Mouse (Mus musculus) midbrain, embryonic 16.5 days (tissue): ENCODE measurements at regions not wholly inside any gene's neighbourhood (a gene's known extent, or its start where the extent isn't known, plus 50 kb on each side); places are given as distances from the start of the nearest gene placed in this dataset.

Experiments
- ATAC-seq: fragments of 200-750 bp; cut with Nextera tagmentation; 2 replicates; pipeline ENCODE4 v1.8.0; 2017; ENCODE audit warnings: moderate TSS enrichment
- H3K27ac ChIP-seq: fragments of 300-500 bp; sonication (generic); 2 replicates; pipeline ENCODE4 v1.5.1; 2014; ENCODE audit warnings: mild to moderate bottlenecking, low read length, mixed read lengths
- H3K27me3 ChIP-seq: fragments of 300-500 bp; sonication (generic); 2 replicates; pipeline ENCODE4 v1.6.1; 2014; ENCODE audit warnings: low read depth, low read length, mixed read lengths; ENCODE audit not compliant: control insufficient read depth, insufficient read depth
- H3K36me3 ChIP-seq: fragments of 300-500 bp; sonication (generic); 2 replicates; pipeline ENCODE4 v1.6.1; 2014; ENCODE audit warnings: mild to moderate bottlenecking, low read length, moderate library complexity, mixed read lengths; ENCODE audit not compliant: control insufficient read depth, insufficient read depth
- H3K4me1 ChIP-seq: fragments of 300-500 bp; sonication (generic); 2 replicates; pipeline ENCODE4 v1.6.1; 2014; ENCODE audit warnings: mild to moderate bottlenecking, low read length, mixed read lengths; ENCODE audit not compliant: control insufficient read depth, insufficient read depth
- H3K4me2 ChIP-seq: fragments of 300-500 bp; sonication (generic); 2 replicates; pipeline ENCODE4 v1.6.1; 2014; ENCODE audit warnings: mild to moderate bottlenecking, low read length, mixed read lengths
- H3K4me3 ChIP-seq: fragments of 300-500 bp; sonication (generic); 2 replicates; pipeline ENCODE4 v1.5.1; 2014; ENCODE audit warnings: low read depth, mild to moderate bottlenecking, low read length, moderate library complexity, mixed read lengths
- H3K9ac ChIP-seq: fragments of 300-500 bp; sonication (generic); 2 replicates; pipeline ENCODE4 v1.6.1; 2014; ENCODE audit warnings: low read depth, low read length, mixed read lengths
- H3K9me3 ChIP-seq: fragments of 300-500 bp; sonication (generic); replicated peaks from 2 replicates; pipeline ENCODE4 v1.6.1; 2014; ENCODE audit warnings: mild to moderate bottlenecking, low read length, mixed read lengths; ENCODE audit not compliant: control insufficient read depth, poor library complexity, severe bottlenecking
- WGBS: fragments of 180-500 bp; shearing (Covaris S2); extraction: QIAGEN DNeasy Blood & Tissue Kit; methylation state at CpG from one replicate; pipeline ENCODE4 v1.1.7; 2014; 5-methylcytosine and 5-hydroxymethylcytosine counted together

DNA sequence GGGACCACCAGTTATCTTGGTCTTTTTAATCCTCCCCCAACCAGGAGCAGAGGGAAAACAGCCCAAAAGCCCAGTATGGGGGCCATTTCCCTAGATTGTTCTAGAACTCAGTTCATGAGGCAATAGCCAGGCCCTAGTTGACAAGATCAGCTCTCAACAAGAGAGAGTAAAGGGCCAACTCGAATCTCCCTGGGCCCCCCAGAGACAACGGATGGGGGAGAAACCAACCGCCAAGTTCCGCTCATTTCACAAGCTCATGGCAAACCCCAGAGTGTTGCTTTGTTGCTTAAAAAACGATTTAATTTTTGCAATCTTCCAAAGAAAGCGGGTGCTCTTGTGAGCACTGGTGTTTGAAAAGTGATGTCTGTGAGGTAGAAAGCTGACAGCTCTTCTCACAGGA, 108.5 kb upstream of the Irf2bp2 start:
- Histone ChIP-seq H3K9ac (no peak overlapping the region), H3K27me3 (no peaks in the 10 kb centered on the region), H3K4me2 (no peak overlapping the region), H3K4me3 (no peak overlapping the region), H3K27ac (no peak overlapping the region), H3K4me1 (peaks cover 12% of the 10 kb centered on the region), H3K9me3 (no peaks in the 10 kb centered on the region), H3K36me3 (no peaks in the 10 kb centered on the region)
- ATAC-seq: no peak
- 86% methylated on average over 6 of the region's 6 CpGs for WGBS

DNA sequence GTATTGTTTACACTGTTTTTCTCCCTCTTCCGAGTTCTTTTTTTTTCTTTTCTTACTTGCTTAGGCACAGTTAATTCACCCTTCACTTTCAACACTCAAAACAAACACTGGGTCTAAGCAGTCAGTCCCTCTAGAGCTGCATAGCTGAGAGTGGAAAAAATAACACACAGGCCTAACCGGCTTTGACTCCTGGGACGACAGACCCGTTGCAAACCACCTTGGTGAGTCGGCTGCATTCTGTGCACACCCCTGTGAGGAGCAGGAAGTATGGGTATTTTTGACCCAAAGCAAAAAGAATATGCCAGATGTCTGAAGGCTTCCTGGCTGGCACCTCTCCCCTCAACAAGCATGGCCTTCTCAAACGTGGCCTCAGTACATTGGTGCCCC, 105.6 kb upstream of the Irf2bp2 start:
- H3K9me3 ChIP-seq: no peaks in the 10 kb centered on the region
- peak overlapping the region; percentile 53; the same call in 1 of the 2 replicates for H3K27ac ChIP-seq
- H3K36me3 ChIP-seq: no peaks in the 10 kb centered on the region
- no peak overlapping the region for H3K4me2 ChIP-seq
- WGBS: 4% methylated on average over 6 of the region's 6 CpGs
- H3K27me3 ChIP-seq: no peaks in the 10 kb centered on the region
- H3K4me3 ChIP-seq: no peak overlapping the region
- ATAC-seq: no peak
- peaks cover 12% of the 10 kb centered on the region for H3K4me1 ChIP-seq
- H3K9ac ChIP-seq: no peak overlapping the region

DNA sequence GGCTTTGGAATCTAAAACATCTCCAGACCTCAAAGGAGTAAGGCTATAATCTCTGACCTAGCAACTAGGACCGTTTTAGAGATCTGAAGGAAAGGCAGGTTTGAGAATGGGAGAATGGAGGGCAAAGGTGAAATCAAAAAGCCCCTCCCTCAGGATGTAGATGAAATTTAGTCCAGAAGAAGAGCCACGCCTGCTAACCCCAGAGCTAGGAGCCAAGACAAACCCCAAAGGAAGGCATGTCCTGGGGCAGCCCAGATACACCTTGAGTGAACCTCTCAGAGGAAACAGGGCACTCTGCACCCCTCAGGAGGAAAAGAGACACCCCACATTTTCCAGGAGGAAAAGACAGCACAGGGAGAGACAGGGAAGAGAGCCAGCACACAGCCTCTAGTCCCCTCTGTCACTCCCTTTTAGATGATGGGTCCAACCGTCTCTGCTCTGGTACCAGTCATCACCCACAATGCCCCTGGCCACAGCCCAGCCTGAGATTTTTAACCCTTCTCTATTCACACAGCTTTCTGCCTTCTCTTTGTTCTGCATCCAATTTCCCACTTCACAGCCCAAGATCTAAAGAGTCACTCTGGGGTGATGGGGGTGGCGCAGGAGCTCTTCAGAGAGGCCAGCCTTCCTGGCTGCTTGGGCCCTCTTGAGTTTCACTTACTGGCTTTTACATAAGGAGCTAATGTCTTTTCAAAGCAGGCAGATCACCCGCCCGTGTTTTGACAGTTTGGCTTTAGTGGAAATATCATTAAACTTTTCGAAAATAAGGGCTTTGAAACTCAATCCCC, 105.0 kb upstream of the Irf2bp2 start:
- Histone ChIP-seq H3K4me1 (peaks cover 12% of the 10 kb centered on the region), H3K4me2 (0 out of 2 replicates have a peak overlapping the region, but pooled peaks have one; percentile 0), H3K27ac (peak overlapping the region; percentile 53), H3K9me3 (no peaks in the 10 kb centered on the region), H3K9ac (0 out of 2 replicates have a peak overlapping the region, but pooled peaks have one; percentile 33), H3K27me3 (no peaks in the 10 kb centered on the region), H3K4me3 (no peak overlapping the region), H3K36me3 (no peaks in the 10 kb centered on the region)
- peak; percentile 70 for ATAC-seq
- WGBS: 15% methylated on average over 7 of the region's 7 CpGs

DNA sequence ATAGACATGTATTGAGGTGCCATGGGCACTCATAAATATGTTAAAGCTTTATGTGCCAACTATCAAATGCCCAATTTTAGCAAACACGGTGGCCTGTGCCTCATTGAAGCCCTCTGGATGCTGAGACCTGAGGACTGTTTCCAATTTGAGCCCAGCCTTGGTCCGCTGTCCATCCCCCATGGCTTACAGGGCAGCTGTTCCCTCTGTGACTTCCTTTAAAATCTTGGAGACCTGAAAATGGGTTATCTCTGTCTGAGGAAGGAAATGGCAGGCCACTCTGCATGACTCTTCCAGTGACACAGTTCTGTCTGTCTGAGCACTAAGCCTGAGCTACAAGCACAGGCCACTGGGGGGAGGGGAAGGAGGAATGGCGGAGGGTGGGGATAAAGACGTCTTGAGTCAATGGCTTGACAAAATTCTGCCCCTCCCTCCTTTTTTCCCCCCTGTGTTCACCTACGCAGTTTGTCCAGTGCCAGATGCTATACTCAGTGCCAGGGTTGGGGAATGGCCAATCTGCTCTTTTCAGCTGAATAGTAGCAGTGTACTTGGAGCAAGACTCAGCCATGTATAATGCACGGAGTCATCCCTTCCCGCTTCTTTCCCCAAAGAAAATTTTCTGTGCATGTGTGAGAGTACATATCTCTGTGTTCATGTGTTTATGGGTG, 102.7 kb upstream of the Irf2bp2 start:
- Histone ChIP-seq H3K4me1 (peaks cover 12% of the 10 kb centered on the region), H3K36me3 (no peaks in the 10 kb centered on the region), H3K4me2 (no peak overlapping the region), H3K27me3 (no peaks in the 10 kb centered on the region), H3K9ac (no peak overlapping the region), H3K4me3 (no peak overlapping the region), H3K27ac (no peak overlapping the region), H3K9me3 (no peaks in the 10 kb centered on the region)
- no peak for ATAC-seq
- 70% methylated on average over 7 of the region's 7 CpGs for WGBS

DNA sequence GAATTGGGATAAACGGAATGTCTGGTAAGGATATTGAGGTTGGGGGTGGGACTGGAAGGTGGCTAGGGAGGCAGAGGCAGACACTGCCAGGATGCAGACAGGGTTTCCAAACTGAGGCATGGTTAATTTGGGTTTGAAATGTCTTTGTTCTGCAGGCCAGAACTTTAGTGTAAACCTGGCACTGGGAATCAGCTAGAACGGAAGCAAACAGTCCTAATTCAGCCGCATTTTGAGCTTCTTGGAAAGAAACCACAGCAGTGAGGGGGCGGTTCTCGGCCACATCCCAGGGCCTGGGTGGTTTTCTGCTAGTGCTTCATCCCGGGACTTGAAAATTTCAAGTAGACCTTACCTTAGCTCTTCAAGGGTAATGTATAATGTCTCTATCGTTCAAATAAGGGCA, 100.6 kb upstream of the Irf2bp2 start:
- Histone ChIP-seq H3K4me1 (peaks cover 10% of the 10 kb centered on the region), H3K9me3 (no peaks in the 10 kb centered on the region), H3K36me3 (no peaks in the 10 kb centered on the region), H3K27ac (no peak overlapping the region), H3K9ac (no peak overlapping the region), H3K4me3 (no peak overlapping the region), H3K4me2 (no peak overlapping the region), H3K27me3 (no peaks in the 10 kb centered on the region)
- ATAC-seq: no peak
- 77% methylated on average over 7 of the region's 7 CpGs for WGBS

DNA sequence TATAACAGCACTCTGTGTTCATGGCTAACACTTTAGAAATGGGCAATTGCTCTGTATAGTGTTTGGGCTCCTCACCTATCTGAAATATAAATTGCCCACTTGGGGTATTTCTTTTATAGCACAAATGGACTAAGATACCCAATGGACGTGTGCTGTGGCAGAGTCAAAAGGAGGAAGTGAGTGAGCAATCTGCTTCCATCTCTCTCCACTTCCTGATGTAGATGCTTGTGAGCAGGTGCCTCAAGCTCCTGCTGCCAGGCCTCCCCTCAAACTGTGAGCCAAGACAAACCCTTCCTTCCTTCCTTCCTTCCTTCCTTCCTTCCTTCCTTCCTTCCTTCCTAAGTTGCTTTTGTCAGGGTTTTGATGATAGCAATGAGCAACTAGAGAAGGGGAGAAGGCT, 99.9 kb upstream of the Irf2bp2 start:
- no peak overlapping the region for H3K4me2 ChIP-seq
- peaks cover 4% of the 10 kb centered on the region; the same call in 1 of the 2 replicates for H3K4me1 ChIP-seq
- H3K27ac ChIP-seq: no peak overlapping the region
- no peak for ATAC-seq
- WGBS: 91% methylated on average over 1 of the region's 1 CpGs
- H3K36me3 ChIP-seq: no peaks in the 10 kb centered on the region
- no peaks in the 10 kb centered on the region for H3K27me3 ChIP-seq
- no peak overlapping the region for H3K9ac ChIP-seq
- no peak overlapping the region for H3K4me3 ChIP-seq
- no peaks in the 10 kb centered on the region for H3K9me3 ChIP-seq

DNA sequence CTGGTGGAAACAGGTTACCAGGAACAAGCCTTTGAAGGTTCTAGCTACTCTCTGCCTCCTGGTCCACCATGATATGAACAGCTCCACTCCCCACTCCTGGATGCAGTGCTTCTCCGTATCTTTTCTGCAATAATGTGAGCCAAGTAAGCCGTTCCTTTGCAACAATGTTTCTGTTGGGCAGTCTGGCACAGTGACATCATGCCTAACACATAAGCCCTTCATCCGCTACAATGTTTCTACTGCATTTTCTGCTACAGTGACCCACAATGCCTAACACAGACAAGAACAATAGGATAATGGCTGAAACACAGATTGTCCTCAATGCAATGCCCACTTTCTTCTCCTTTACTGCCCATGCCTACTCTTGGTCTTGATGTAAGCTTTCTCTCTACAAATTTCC, 98.9 kb upstream of the Irf2bp2 start:
- ATAC-seq: no peak
- Histone ChIP-seq H3K27me3 (no peaks in the 10 kb centered on the region), H3K4me1 (no peaks in the 10 kb centered on the region), H3K4me2 (no peak overlapping the region), H3K27ac (no peak overlapping the region), H3K36me3 (no peaks in the 10 kb centered on the region), H3K9ac (no peak overlapping the region), H3K9me3 (no peaks in the 10 kb centered on the region), H3K4me3 (no peak overlapping the region)
- WGBS: 77% methylated on average over 3 of the region's 3 CpGs

DNA sequence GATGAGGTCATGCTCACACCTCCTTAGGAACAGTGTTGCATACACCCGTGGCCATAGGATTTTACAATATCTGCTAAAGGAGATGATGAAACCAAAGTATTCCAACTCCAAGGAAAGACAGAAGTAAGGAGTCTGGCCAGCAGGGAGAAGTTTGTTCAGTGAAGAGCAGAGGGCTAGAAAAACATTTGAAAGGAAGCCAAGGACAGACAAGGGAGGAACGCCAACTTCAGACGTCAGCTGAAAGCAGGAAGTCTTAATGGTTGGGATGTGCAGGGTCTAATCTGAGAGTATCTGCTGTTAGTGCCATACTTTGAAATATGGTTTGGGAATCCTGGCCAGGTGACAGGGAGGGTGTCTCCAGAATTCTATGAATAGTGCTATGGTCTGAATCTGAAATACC, 98.5 kb upstream of the Irf2bp2 start:
- 86% methylated on average over 3 of the region's 3 CpGs for WGBS
- H3K4me3 ChIP-seq: no peak overlapping the region
- H3K36me3 ChIP-seq: no peaks in the 10 kb centered on the region
- H3K4me1 ChIP-seq: no peaks in the 10 kb centered on the region
- no peaks in the 10 kb centered on the region for H3K27me3 ChIP-seq
- H3K9me3 ChIP-seq: no peaks in the 10 kb centered on the region
- ATAC-seq: no peak
- no peak overlapping the region for H3K27ac ChIP-seq
- H3K9ac ChIP-seq: no peak overlapping the region
- no peak overlapping the region for H3K4me2 ChIP-seq

DNA sequence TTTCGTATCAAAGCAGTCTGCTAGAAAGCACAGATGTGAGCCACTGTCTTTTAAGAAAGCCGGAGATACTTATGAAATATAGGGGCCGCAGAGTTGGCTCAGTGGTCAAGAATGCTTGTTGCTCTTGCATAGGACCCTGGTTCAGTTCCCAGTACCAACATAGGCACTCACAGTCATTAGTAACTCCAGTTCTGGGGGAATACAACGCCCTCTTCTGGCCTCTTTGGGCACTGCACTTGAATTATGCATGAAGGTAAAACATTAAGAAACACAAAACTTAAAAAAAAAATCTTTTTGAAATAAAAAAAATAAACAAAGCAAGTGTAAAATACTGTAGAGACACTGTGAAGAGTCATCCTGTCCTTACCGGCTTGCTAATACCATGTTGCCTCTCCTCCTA, 94.7 kb upstream of the Irf2bp2 start:
- Histone ChIP-seq H3K36me3 (no peaks in the 10 kb centered on the region), H3K4me3 (no peak overlapping the region), H3K27ac (no peak overlapping the region), H3K9me3 (no peaks in the 10 kb centered on the region), H3K4me1 (no peaks in the 10 kb centered on the region), H3K27me3 (no peaks in the 10 kb centered on the region), H3K9ac (no peak overlapping the region), H3K4me2 (no peak overlapping the region)
- WGBS: 82% methylated on average over 5 of the region's 5 CpGs
- ATAC-seq: no peak
